Comparison of ENCODE assay signal across 1 mouse cellular context in the genomic region with DNA sequence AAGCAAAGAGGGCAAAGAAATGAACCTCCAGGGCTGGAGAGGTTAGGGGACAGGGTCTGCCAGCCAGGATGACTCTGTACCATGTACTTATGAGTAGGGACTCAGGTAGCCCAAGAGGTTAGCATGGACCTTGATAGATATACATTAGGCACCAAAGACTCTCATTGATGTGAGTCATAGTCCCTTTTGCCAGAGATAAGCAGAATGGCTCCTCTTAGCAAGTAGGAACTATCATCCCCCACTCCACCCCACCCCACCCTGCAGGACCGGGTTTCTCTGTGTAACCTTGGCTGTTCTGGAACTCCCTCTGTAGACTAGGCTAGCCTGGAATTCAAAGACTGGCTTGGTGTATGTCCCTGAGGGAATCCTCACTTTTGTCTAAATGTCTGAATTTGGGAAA.
TF ChIP-seq lines count a peak whose summit lies in the region.

No protein-coding gene starts in this region.

TF ChIP-seq in MEL, 35 proteins besides CTCF, POLR2A, EP300 and RAD21:
- TF ChIP-seq NRF1 (IDR thresholded peaks at IDR 0.05; ENCODE audit: insufficient read depth, low read depth, low read length, poor library complexity, severe bottlenecking) = no peak
- no peak for TF ChIP-seq MAZ (IDR thresholded peaks at IDR 0.05; ENCODE audit: low read depth, low read length)
- TF ChIP-seq SIN3A (IDR thresholded peaks at IDR 0.05; ENCODE audit: low read length) = peak; percentile 22; the same call in 1 of the 2 replicates
- TF ChIP-seq ZC3H11A (IDR thresholded peaks at IDR 0.05; ENCODE audit: low read depth, low read length) = no peak
- peak; percentile 88 for TF ChIP-seq GATA1 (IDR thresholded peaks at IDR 0.05; ENCODE audit: low read depth, low read length)
- TF ChIP-seq UBTF (IDR thresholded peaks at IDR 0.05; ENCODE audit: borderline replicate concordance, insufficient read depth, low read depth, low read length) = no peak
- TF ChIP-seq ZNF384 (IDR thresholded peaks at IDR 0.05; ENCODE audit: low read depth, low read length) = no peak
- no peak for TF ChIP-seq POLR2AphosphoS2 (IDR thresholded peaks at IDR 0.05; ENCODE audit: low read length)
- TF ChIP-seq NELFE (IDR thresholded peaks at IDR 0.05; ENCODE audit: low read depth, low read length) = 0 out of 2 replicates have a peak, but pooled peaks have one; percentile 7
- no peak for TF ChIP-seq KAT2A (conservative IDR thresholded peaks at IDR 0.05; ENCODE audit: low read depth, low read length)
- no peak for TF ChIP-seq SMC3 (IDR thresholded peaks at IDR 0.05; ENCODE audit: low read depth, low read length)
- no peak for TF ChIP-seq ZMIZ1 (IDR thresholded peaks at IDR 0.05; ENCODE audit: low read depth, low read length)
- no peak for TF ChIP-seq GABPA (IDR thresholded peaks at IDR 0.05; ENCODE audit: low read depth, low read length)
- peak; percentile 64; the same call in 1 of the 2 replicates for TF ChIP-seq ETS1 (IDR thresholded peaks at IDR 0.05; ENCODE audit: low read depth, low read length)
- no peak for TF ChIP-seq MAFK (IDR thresholded peaks at IDR 0.05; ENCODE audit: borderline replicate concordance, low read depth, low read length)
- TF ChIP-seq MYB (IDR thresholded peaks at IDR 0.05; ENCODE audit: low read depth, low read length) = no peak
- no peak for TF ChIP-seq POLR2AphosphoS5 (IDR thresholded peaks at IDR 0.05; ENCODE audit: borderline replicate concordance, low read depth, low read length)
- TF ChIP-seq HCFC1 (IDR thresholded peaks at IDR 0.05; ENCODE audit: low read depth, low read length) = no peak
- TF ChIP-seq ZKSCAN1 (IDR thresholded peaks at IDR 0.05; ENCODE audit: low read depth, low read length) = no peak
- no peak for TF ChIP-seq TBP (IDR thresholded peaks at IDR 0.05; ENCODE audit: low read depth, low read length)
- TF ChIP-seq MYC (IDR thresholded peaks at IDR 0.05; ENCODE audit: low read depth, low read length) = peak; percentile 38; the same call in 1 of the 2 replicates
- no peak for TF ChIP-seq ELF1 (IDR thresholded peaks at IDR 0.05; ENCODE audit: low read depth, low read length)
- peak; percentile 88 for TF ChIP-seq JUND (IDR thresholded peaks at IDR 0.05; ENCODE audit: low read depth, low read length)
- no peak for TF ChIP-seq BHLHE40 (IDR thresholded peaks at IDR 0.05; ENCODE audit: borderline replicate concordance, low read depth, low read length)
- TF ChIP-seq USF2 (IDR thresholded peaks at IDR 0.05; ENCODE audit: borderline replicate concordance in 1 of 2, insufficient read depth in 1 of 2, low read depth in 1 of 2, low read length in 2 of 2) = no peak
- peak; percentile 47 for TF ChIP-seq TAL1 (IDR thresholded peaks at IDR 0.05; ENCODE audit: low read length)
- no peak for TF ChIP-seq RCOR1 (IDR thresholded peaks at IDR 0.05; ENCODE audit: low read depth, low read length)
- TF ChIP-seq MXI1 (IDR thresholded peaks at IDR 0.05; ENCODE audit: low read depth, low read length) = no peak
- no peak for TF ChIP-seq CHD1 (IDR thresholded peaks at IDR 0.05; ENCODE audit: low read depth, low read length)
- TF ChIP-seq CHD2 (IDR thresholded peaks at IDR 0.05; ENCODE audit: low read length) = no peak; the same call in 1 of the 2 replicates
- no peak for TF ChIP-seq E2F4 (IDR thresholded peaks at IDR 0.05; ENCODE audit: borderline replicate concordance, low read depth, low read length)
- no peak for TF ChIP-seq MAX (IDR thresholded peaks at IDR 0.05; ENCODE audit: low read length)
- TF ChIP-seq MEF2A (IDR thresholded peaks at IDR 0.05; ENCODE audit: extremely low read depth, insufficient replicate concordance, low read depth, low read length, poor library complexity, severe bottlenecking) = no peak
- peak; percentile 50 for TF ChIP-seq TCF12 (IDR thresholded peaks at IDR 0.05; ENCODE audit: low read depth, low read length)
- no peak for TF ChIP-seq USF1 (IDR thresholded peaks at IDR 0.05; ENCODE audit: low read depth, low read length)
